Mouse (Mus musculus) cerebellum, adult 2 months (tissue): ENCODE data around the gene Sprtn.

Experiments used
- CTCF ChIP-seq: fragments of 200-500 bp; IDR thresholded peaks from 2 replicates; pipeline ENCODE4 v1.5.1; 2011; ENCODE audit warnings: low read depth, mild to moderate bottlenecking, control low read depth, low read length, moderate library complexity, borderline replicate concordance; ENCODE audit not compliant: insufficient read depth
- POLR2A ChIP-seq: fragments of 200-500 bp; IDR thresholded peaks from 2 replicates; pipeline ENCODE4 v1.6.1; 2011; ENCODE audit warnings: low read length, control low read depth, borderline replicate concordance; ENCODE audit not compliant: insufficient read depth

GRCm38 (mm10) chr8:124909936-124910335, 12.2 kb downstream of the Sprtn start:
- TF ChIP-seq POLR2A = no peak
- no peak for TF ChIP-seq CTCF
